Mouse (Mus musculus): Measurements from ENCODE around the gene Lmf2. TPM values are rescaled to one million over a fixed set of nuclear protein-coding genes. Genes with fewer than 3 reads are reported as not detected.

Gene Lmf2
- total RNA-seq, 1 experiment from 2014 or later: 40.6 TPM

DNA sequence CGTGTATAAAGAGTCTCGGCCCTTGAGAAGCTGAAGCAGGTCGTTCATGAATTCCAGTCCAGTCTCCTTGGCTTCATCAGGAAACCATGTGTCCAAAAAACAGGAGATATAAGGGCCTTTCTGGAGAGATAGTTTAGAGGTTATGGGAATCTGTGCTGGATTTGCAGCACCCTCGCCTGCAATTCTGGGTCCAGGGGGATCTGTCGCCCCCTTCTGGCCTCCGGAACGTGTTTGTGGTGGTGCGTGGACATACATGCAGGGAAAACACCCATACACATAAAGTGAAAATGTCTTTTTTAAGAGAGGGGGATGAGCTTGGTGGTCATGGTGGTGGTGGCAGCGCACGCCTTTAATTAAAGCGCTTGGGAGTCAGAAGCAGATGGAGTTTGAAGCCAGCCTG lies 39.3 kb downstream of the Lmf2 start:
- DNase-seq: no peak

DNA sequence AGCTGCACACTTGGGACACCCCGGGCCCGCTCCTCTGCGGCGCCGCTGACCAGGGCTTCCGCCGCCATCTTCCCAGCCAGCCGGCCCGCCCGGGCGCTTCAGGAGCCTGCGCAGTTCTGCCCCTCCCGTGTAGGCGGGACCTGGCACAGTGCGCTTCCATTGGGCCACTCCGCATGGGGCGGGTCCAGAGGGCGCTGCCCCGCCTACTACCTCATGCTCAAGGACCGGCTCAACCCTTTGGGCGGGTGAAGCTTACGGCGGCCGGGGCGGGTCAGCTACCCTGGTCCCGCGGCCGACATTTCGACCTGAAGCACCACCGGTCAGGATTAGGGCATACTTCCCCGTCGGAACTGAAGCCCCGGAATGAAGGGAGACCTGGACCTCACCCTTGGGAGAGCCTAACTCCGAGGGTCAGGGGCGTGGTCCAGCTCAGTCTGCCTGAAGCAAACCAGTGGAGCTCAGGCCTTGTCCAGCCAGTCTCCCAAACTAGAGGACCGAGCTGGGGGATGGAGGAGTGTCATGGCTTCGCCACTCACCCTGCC lies 40.2 kb downstream of the Lmf2 start, which contains the start of gene Sbf1:
Gene Sbf1 (minus strand): TSS at position 122 of the 542 bp plus-strand sequence.
- peak; percentile 98 for DNase-seq

DNA sequence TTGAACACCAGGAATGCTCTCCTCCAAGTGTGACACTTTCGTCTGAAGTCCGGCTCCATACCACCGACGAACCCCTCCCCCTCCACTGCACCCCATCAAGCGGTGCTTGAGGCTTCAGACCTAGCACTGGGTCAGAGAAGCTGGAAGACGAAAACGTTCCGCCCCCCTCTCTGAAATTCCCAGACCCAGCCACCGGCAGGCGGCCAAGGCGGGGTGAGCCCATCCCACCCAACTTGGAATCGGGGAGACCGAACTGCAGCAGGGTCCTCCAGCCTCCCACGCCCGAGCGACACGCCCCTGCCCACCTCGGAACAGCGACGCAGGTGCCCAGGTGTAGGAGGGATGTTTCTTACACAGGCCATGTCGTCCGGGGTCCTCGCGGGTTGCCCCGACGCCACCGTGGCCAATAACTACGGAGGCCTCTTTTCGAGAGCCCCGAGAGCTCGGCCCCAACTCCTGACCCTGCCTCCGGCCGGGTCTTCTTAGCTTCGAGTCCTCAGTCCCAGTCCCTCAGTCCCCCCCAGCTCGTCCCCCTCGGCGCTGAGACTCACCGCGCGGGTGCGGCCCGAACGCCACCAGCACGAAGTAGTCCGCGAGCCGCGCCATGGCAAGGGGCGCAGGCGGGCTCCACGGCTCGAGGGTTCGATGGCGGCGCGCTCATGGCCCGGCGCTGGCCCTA lies 40.8 kb downstream of the Lmf2 start:
- no peak for DNase-seq

DNA sequence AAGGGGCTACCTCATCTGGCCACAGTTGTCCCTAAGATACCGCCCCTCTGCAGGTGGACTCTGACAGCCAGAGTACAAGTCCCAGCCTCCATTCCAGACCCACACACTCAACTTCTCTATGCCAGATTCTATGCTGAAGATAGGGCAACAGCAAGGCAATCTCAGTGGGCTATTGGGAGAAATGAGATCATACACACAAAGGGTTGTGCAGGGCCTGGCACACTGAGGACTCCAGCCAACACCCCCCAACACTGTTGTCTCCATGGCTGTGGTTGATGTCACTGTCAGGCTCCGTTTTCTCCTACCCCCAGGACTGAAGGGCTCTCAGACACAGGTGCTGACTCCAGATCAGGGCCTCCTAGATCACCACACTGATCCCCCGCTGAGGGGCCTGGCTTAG lies 41.4 kb downstream of the Lmf2 start:
- DNase-seq: no peak

DNA sequence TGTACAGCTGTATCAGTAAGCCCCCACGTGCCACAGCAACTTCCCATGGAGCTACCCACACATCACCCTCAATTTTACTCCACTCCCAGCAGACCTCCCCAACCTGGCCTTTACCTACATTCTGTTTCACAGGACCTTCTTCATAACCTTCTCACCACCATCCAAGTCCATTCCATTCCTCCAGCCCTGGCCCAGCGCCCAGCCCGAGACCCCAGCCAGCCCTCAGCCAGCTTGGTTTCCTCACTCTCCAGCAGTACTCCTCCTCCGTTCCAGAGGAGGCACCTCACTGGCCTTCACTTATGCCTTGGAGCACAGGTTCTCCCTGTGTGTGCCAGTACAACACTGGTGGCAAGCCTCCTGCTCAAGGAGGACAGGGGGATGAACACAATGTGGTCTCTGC lies 42.1 kb downstream of the Lmf2 start:
- no peak for DNase-seq

DNA sequence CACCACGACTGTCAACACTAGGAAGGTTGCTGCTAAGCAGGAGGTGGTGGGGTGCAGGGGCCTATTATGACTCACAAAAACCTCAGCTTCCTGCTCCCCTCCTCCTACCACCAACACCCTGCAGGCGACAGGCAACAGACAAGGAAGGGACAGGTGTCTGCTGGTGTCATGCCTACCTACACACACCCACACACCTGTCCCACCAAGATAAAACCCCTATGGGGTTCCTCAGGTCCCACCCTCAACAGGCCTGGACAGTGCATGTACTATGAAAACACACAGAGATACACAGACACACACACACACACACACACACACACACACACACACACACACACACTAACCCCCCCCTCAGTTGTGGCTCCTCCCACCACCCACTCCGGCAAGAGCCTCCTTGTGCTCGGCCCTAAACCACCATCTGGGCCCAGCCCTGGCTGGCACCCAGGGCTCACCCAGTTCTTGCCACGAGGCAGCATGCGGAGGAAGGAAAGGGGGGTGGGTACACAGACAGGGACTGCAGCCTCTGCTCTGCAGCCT lies 45.4 kb downstream of the Lmf2 start:
- DNase-seq: no peak

DNA sequence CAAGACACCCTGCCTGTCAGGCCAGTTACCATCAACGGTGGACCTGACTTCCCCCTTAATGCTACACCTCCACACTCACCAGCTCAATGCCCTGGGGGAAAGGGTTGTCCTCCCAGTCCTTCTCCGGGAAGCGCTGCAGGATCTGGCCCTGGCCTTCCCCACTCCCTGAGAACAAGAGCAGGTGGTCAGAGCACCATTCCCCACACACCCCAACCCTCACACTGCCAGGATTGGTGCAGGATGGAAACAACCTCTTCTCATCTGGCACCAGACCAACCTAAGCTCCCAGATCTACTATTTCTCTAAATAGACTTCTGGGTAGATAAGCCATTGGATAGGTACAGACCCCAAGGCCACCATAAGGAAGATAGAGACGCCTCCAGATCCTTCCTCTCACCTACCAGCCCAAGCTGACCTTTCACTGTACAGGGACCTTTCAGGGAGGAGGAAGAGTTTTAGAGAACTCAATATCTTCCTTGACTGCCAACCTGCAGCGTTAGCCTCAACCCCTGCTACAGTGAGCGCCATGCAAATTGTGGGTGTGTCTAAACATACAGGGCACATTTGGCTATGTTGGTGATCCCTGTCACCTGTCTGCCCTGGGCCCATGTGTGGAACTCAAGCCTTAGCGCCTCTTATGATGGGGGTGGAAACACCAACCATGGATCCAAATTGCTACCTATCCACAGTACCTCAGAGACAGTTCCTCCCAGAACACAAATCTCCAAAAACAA lies 46.9 kb downstream of the Lmf2 start:
- no peak for DNase-seq

DNA sequence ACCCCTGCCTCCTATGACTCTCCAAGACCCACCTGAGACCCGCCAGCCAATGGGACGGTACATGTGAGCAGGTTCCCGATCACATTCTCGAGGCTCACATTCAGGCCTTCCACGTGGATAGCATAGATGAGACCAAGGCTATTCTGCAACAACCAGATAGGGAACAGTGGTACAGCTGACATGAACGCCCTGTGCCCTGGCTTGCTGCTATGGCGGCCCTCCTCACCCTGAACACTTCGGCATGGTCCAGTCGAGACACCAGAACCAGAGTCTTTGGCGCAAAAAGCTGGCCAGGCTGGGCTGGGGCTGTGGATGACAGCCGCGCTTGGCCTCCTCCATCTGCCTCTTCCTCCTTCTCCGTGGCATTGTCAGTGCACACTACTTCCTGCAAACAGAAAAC lies 48.0 kb downstream of the Lmf2 start:
- DNase-seq: no peak

DNA sequence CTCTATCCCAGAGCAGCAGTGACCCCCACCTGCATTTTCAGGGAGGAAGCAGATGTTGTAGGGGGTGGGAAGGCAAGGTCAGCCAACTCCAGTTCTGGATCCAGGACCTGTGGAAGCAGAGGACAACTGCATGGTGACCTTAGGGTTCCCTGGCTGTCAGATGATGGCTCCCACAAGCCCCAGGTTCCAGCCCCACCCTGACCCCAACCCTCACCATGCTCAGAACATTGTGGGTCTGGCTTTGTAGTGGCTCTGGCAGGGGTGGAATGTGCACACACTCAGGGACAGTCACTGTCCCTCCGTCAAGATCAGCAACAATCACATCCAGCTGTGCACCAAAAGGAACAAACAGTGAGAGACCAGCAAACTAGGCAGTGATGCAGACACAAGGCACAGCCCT lies 49.5 kb downstream of the Lmf2 start:
- no peak for DNase-seq

Small RNA genes within 50 kb of the gene (microRNA-seq; reads per million reads assigned to microRNA genes)
- 0.36 to 1.0 reads per million in 2 experiments for gene Mir6959

Other genes starting within 250 kb of the Lmf2 start
- 18.1 and 25.9 TPM in 2 replicates for gene Tubgcp6, start 232.5 kb downstream of the Lmf2 start, total RNA-seq (2021)
- 14.5 and 19.6 TPM in 2 replicates for gene Hdac10, start 227.0 kb downstream of the Lmf2 start, total RNA-seq (2021)
- 8.1 and 11.3 TPM in 2 replicates for gene Mapk12, start 215.0 kb downstream of the Lmf2 start, total RNA-seq (2021)
- gene Mapk11, start 206.0 kb downstream of the Lmf2 start, total RNA-seq (2021): 4.1 and 6.1 TPM in 2 replicates
- 121 and 144 TPM in 2 replicates for gene Plxnb2, start 174.9 kb downstream of the Lmf2 start, total RNA-seq (2021)
- gene Dennd6b, start 159.2 kb downstream of the Lmf2 start, total RNA-seq (2021): 5.7 and 9.1 TPM in 2 replicates
- gene Ppp6r2, start 144.1 kb downstream of the Lmf2 start, total RNA-seq (2021): 43.3 and 45.8 TPM in 2 replicates
- 101 and 107 TPM in 2 replicates for gene Sbf1, start 40.3 kb downstream of the Lmf2 start, total RNA-seq (2021)
- gene Adm2, start 32.9 kb downstream of the Lmf2 start, total RNA-seq (2021): not detected in 2 replicates
- gene Miox, start 21.3 kb downstream of the Lmf2 start, total RNA-seq (2021): not detected in 2 replicates
- 67.8 and 88.4 TPM in 2 replicates for gene Ncaph2, start 60 bp upstream of the Lmf2 start, total RNA-seq (2021)
- 26.0 and 35.6 TPM in 2 replicates for gene Sco2, start 18.2 kb upstream of the Lmf2 start, total RNA-seq (2021)
- gene Tymp, start 21.4 kb upstream of the Lmf2 start, total RNA-seq (2021): 0.67 and 0.76 TPM in 2 replicates
- 0.91 TPM in 1 of 2 replicates, not detected in the other for gene Odf3b, start 23.6 kb upstream of the Lmf2 start, total RNA-seq (2021)
- not detected in 2 replicates for gene Klhdc7b, start 29.3 kb upstream of the Lmf2 start, total RNA-seq (2021)
- gene Syce3, start 54.8 kb upstream of the Lmf2 start, total RNA-seq (2021): not detected in 2 replicates
- gene Cpt1b, start 70.2 kb upstream of the Lmf2 start, total RNA-seq (2021): 101 and 132 TPM in 2 replicates
- 1.5 and 2.0 TPM in 2 replicates for gene C730034F03Rik, start 73.9 kb upstream of the Lmf2 start, total RNA-seq (2021)
- gene Gm44502, start 74.0 kb upstream of the Lmf2 start, total RNA-seq (2021): 10.4 TPM in 1 of 2 replicates, not detected in the other
- gene Chkb, start 74.2 kb upstream of the Lmf2 start, total RNA-seq (2021): 72.8 and 73.9 TPM in 2 replicates
- 6.2 and 10.1 TPM in 2 replicates for gene Mapk8ip2, start 98.3 kb upstream of the Lmf2 start, total RNA-seq (2021)
- 21.8 and 22.2 TPM in 2 replicates for gene Arsa, start 121.8 kb upstream of the Lmf2 start, total RNA-seq (2021)
- 34.3 and 52.2 TPM in 2 replicates for gene Shank3, start 144.0 kb upstream of the Lmf2 start, total RNA-seq (2021)
- gene Acr, start 212.7 kb upstream of the Lmf2 start, total RNA-seq (2021): 0.46 TPM in 1 of 2 replicates, not detected in the other
- 13.2 and 16.2 TPM in 2 replicates for gene Rabl2, start 236.3 kb upstream of the Lmf2 start, total RNA-seq (2021)